Mouse (Mus musculus): ENCODE measurements around the gene Kcna4.

Gene Kcna4

DNA sequence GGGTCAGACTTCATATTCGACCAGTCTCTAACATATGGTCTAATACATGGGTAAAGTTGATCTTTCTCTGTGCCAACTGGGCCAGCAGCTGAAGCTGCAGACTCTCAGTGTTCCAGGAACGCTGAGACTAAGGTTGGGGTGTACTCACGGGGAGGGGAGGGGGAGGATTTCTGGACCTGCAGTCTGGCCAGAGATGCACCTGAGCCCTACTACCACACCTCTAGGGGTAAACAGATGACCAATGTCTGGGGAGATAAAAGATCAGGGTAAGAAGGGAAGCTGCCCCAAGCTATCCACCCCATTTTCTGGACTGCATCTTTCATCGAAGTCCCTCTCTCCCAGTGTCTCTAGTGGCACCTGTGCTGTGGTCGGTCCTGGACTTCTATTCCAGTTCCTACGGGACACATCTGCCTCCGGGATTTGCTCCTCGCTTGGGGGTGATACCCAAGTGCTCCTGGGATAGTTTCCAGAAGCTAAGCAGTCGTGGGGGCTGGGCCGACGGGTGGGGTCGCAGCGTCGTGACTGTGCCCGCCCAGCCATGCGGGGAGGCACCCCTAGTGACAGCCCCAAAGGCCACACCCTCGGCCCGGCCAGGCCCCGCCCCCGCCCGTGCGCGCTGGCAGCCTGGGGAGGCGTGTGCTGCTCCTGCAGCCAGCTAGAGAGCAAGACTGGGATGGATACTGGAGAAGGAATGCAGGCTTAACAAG lies at the start of gene Kcna4:
Gene Kcna4, plus strand, starts transcription at position 650 of the 707 bp plus-strand sequence.
- DNase-seq, result peak; percentile 58 to 62

DNA sequence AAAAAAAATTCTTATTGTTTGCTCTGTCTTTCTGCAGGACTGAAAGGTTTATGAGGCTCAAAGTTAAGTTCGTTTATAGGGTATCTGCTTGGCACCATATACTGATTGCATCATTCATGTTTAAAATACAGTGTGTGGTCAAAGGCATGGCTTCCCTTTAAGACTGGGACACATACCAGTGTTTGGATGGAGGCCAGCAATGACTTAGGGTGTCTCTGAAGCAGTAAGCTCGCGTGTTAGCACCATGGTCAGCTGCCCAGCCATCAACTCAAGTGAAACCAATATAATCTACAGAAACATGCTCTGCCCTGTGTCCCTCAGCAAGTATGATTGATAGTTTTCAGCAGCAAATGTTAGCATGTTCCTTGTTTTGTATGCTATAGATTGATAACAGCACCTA lies 32.3 kb upstream of the Kcna4 start:
- no peak for DNase-seq

DNA sequence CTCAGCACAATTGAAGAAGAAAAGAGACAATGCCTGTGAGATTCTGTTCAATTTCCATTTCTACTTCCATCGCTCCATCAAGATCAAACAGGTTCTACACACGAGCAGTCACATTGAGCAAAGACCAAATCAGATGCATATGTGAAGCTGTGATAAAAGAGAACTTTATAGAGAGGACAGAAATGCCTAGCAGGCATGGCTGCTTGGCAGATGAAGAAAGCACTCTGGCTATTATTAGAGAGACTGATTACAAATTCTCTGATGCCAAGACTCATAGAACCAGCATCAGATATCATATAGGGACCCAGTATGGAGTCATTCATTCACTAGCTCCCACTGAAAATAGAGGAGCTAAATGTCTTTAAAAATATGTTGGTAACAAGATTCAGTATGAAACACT lies 24.2 kb upstream of the Kcna4 start:
- DNase-seq, result no peak

DNA sequence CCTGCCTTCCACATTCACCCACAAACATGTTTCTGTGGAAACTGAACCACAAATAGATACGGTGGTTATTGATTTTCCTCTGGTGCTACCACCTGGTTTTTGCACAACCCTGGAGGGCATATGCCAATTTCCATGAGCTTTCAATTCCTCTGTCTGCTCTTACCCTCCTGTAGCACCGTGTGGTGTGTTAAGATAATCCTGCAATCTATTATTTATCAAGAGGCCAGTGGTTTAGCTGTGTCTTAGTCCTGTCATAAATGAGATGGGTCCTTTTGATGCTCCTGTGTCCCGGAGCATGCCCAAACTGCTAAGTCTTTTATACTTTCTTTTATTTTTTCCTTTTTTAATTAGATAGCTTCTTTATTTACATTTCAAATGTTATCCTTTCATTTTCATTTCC lies 20.4 kb upstream of the Kcna4 start:
- no peak for DNase-seq

DNA sequence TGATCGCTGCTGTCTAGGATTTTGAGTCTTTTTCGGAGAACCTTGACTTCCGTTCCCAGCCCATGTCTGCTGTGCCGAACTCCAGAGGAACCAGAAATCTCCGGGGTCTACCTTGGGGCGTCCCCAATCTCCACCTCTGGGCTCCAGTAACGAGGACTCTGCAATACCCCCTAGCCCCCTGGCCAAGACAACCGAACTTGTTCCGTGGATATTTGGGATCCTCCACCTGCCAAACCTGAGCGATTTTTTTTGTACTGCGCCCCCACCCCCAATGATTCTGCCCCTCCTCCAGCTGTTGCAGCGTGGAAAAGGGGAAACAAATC lies 219 bp downstream of the Kcna4 start:
- DNase-seq, result no peak

DNA sequence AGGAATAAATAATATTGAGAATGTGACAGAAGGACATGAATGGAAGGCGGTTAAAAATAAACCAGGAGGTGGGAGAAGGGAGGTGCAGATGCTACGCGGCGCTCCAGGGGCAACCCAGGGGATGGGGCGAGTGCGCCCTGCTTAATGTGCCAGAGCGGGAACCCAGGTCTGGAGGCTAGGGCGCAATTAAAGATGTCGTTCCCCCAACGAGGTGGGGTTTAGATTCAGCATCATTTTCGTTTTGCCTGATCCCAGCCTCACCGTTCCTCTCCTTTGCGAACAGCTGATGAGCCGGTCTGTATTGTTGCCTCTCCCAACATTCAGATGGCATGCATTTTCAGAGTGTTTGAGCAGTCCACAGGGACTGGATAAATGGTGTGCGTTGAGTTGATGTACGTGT lies 703 bp downstream of the Kcna4 start:
- no peak for DNase-seq

DNA sequence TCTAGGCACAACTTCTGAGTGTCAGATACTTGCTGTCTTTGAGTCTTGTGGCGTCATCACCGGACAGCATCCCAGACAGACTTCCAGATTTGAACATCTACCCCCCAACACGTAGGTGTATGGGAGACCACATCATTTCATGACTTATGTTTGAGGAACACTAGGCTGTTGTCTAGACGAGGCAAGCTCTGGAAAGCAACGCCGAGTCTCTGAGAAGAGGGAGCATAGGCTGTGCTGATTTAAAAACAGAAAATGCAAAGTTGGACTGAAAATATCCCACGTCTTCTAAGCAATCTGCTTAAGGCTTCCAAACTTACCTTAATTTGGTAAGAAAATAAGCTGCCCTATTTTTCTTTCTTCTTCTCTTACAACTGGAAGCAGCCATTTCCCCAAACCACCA lies 4.1 kb downstream of the Kcna4 start:
- no peak for DNase-seq

DNA sequence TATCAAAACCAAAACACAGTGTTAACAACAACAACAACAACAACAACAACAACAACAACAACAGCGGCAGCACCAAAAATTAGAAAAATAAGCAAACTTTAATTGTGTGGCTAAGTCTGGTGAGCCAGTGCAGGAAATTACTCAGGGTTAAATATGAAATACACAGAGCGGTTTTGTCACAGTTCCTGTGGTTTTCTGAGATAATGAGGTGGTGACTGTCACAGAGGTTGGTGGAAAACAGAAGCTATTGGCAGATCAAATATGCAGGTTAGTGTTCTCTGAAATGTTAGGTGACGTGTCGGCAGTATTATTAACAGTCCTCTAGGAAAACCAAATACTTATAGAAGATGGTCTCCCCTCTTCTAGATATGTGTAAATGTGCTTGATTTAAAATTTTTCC lies 11.4 kb downstream of the Kcna4 start:
- DNase-seq, result no peak

DNA sequence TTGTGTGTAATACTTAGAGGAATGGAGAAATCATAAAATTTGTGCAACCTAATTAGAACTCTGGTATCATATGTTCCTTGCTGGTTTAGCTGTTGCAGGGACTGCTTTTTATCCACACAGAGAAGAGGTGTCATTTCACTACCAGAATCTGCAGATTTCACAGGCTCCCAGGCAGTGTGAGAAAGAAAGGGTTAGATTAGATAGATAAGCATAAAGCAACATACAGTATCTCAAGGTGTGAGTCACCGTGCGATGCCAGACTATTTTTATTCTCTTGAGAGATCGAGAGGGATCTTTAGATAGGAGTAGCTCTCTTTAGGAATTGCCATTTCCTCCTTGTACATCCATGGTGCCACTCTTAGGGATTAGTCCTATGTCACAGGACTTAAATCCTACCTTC lies 14.3 kb downstream of the Kcna4 start:
- no peak for DNase-seq

DNA sequence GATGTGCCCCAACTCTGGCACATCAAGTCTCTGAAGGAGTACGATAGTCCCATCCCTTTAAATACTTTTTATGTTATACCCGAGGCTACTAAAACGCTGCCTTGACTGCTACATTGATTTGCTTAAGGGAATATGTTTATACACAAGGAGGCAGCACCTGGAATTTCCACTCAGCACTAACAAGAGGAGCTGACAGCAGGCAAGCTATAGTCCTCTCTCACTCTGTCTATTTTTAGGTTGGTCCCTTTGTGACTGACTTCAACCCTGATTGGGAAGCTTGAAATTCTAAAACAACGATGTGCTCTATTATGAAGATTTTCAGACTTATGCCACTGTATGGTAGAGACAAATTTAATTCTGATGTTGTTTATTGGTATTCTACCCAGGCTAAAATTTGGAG lies 15.6 kb downstream of the Kcna4 start:
- DNase-seq, result no peak

DNA sequence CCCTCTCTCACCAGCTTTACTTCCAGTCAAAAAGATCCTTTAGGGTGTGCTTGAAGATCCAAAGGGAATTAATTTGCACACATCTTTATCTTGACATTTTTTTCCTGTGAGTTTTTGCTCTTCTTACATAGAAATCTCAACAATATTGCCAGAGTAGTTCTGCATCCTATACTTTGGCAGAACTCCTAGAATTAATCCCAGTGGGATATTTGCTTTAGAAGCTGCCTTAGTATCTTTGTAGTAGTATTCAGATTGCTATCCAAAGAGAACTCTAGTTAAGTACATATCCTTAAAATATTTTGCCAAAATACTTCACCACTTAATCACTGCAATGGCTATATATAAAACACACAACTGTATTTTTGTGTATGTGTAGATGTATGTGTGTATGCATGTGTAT lies 28.2 kb downstream of the Kcna4 start:
- DNase-seq, result no peak

DNA sequence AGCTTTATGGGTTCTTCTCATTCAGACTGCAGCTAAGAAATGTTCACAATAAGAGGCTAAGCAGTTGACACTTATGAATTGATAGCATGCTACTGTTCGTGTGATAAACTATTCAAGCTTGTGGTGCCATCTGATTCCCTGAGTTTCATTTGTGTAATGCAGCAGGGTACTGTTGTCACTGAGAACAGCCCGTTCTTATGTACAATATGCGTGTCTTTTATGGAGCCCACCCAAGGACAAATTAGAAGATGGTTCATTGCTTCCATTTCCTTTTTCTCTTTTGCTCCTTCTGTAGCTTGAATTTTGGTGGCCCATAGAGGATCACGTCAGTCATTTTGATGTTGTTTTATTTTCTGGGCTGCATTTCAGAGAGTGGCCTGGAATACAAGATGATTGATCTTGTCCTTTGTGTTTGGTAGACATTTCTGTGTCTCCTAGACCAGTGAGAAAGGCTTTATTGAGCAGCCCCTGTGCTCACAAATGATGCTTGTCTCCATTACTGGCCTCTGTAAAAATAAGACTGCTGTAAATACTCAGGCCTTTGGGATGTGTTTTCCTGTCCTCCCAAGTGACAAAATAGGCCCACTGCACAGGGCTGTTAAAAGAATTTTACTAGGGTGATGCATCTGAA lies 31.3 kb downstream of the Kcna4 start:
- DNase-seq, result no peak

DNA sequence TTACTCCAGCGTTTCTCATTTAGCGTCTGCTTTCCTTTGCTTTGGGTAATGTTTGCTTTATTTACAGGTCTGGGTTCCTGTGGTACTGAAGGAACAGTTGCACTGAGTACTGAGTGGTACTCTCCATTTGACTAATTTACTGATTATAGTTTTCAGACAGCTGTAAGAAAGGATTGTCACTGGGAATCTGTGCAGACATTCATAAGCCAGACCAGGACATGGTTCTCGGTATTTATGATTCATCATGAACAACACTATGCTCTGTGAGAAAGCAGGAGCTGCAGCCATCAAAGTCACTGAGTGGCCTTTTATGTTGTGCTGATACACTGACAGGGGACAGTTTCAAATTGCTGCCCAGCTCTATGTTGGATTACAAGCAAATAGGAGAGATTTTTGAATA lies 33.7 kb downstream of the Kcna4 start:
- DNase-seq, result no peak

DNA sequence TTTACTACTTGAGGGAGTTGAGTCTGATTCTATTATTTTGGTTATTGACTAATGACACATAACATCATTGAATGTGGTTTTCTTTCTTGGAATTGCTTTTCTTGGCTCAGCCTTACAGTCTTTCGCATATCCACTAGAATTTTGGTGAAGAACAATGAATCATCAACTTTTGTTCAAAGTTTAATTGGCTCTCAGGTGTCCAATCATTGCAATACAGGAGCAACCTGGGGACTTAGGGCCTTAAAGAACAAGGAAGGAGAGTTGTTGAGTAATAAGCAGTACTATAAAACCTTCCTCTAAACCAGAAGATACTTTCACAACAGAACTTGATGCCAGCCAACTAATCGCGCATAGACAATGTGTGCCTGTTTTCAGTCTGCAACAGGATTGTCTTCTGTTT lies 36.8 kb downstream of the Kcna4 start:
- DNase-seq, result no peak

DNA sequence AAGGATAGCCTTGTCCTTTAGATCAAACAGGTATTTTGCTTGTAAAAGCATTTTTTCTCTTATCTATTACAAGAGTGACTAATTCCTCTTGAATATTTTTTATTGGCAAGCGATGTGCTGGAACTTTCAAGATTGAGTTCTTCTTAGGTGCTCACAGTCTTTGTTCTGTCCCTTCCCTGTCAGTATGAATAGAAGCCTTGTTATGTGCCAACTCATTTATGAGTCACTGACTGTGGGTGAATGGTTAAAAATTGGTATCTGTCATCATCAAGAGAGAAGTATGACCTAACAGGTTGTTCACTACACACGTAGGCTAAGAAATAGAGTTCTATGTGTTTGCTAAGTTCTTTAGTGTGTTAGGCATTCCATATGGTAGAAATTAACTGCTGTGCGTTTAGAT lies 50.9 kb downstream of the Kcna4 start:
- DNase-seq, result no peak

DNA sequence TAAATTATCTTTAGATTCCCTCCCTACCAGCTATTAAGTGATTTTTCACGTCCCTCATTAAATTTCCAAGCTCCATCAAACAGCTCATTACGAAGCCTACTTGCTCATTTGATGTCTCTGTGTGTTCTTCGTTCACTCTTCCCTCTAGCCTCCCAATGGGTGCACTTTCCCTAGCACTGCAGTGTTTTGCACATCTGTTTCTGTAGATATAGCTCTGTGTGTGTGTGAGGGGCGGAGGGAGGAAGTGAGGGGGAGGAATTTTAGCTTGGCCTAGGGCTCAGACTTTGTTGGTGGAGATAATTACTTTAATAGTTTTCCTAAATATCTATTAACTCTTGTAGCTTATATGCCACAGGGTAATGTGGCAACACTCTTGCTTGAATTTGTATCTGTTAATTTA lies 54.4 kb downstream of the Kcna4 start:
- DNase-seq, result no peak

DNA sequence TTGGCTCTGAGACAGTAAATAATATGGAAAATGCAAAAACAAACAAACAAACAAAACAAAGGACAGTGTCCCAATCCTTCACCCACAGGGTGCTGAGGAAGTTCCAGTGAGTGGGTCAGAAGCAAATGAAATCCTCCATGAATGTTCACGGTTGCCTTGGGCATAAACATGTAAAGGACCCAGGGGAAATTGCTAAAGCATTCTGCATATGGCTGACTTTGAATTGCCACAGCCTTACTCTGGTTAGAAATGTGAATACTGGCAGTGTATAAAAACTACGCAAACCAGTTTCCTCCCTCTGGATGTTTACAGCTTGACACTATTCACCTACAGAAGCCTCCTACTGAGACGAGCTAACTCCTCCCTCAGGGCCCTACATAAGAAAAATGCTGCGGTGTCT lies 54.9 kb downstream of the Kcna4 start:
- no peak for DNase-seq
